Mouse (Mus musculus): ENCODE measurements around the gene Rflna.

Gene Rflna

DNA sequence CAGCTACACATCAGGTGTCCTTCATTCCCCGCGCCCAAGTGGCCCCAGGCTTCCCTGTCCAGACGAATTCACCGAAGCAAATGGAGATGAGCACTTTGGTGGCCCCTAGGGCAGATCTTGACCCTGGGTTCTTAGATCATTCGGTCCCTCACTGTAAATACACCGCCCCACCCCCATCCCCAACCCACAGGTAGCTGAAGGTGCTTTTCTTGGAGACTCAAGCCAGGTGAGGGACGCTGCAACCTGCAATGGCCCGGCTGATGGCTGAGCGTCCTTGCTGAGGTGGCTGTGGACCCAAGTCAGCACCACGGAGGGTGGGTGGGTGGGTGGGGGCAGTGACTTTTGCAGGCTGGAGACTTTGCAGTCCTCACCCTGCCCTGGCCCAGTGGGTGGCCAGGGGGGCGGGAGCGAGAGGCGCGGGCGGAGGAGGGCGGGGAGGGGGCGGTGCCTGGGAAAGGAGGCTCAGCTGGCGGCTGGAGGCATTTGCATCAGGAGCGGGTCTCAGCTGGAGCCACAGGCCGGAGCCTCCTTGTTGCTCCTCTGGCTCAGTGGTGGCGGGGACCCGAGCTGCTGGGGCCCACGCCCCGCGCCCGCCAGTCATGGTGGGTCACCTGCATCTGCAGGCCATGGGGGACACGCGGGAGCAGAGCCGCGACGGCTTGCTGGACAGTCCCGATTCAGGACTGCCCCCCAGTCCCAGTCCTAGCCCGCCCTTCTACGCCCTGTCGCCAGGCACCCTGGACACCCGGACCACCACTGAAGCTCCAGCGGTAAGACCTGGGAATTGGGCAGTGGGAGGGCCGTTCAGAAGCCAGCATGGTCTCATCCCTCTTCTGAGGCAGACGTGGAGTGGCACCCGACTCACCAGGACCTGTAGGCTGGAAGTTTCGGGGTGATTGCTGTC, at the start of gene Rflna:
TSS of gene Rflna (plus strand) at position 253 of the 904 bp plus-strand sequence.
- in situ Hi-C loops (cut with MboI, MseI) = no loop called here

DNA sequence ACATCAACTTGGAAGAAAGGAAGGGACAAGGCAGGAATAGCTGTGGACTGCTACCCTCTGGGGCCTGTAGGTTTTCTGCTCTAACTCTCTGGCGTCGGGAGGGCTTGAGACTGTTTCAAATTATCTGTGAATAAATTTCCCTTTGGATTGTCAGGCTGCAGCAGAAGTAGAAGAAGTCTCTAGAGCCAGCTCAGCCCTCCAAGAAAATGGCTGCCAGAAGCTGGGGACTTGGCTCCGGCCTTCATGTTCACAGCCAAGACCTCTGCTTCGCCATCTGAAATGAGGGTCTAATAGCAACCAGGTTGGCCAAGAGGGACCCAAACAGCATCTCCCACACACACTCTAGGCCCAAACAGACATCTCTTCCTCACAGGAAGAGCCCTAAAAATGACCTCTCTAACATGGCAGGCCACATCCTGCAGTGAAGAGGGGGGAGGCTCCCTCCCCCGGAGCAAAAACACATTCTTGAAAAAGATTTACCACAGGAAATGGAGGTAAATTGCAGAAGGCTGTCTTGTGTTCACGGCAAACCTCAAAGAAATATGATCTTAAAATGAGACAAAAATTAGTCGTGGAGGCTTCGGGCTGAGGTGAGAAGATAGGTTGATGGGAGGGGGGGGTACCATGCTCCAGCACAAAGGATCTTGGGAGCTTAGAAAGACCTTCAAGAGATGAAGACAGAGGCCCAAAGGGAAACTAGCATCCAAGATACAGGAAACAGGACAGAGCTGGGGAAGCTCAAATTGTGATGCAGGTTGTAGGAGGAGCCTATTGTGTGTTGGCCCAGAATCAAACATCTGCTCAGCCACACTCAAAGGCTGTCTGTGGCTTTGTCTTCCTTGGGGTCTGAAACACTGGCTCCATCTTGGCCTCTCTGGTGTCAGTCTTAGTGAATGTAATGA, 48.4 kb upstream of the Rflna start:
- in situ Hi-C loops (cut with MboI, MseI) = no loop called here

DNA sequence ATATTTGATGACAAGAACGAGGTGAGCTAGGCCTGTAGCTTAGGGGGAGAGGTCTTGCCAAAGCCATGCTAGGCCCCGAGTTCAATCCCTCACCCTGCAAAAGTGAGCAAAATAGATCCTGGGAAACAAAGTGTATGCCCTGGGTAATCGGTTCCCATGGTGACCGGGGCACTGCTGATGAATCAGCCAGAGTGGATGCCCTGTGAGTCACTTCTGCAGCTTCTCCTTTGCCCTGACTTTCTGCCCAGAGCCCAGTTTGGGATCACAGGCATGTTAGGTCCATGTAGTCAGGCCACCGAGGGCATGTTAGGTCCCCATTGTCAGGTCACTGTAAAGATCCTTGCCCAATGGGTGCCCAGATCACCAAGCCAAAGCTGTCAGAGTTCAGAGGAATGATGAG, 45.5 kb upstream of the Rflna start:
- in situ Hi-C loops (cut with MboI, MseI) = no loop called here

DNA sequence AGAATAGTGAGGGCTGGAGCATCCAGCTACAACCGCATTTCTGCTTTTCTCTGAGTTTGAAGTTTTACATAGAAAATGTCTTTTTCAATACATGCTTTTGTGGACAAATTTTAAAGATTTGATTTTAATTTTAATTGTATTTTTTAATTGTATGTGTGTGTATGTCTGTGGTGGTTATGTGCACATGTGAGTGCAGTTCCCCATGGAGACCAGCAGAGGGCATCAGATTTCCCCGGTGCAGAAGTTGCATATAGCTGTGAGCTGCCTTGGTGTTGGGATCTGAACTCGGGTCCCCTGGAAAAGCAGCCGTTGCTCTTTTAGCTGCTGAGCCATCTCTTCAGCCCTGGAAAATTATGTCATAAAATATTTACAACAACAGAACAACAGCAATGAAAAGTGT, 43.9 kb upstream of the Rflna start:
- in situ Hi-C loops (cut with MboI, MseI) = no loop called here

DNA sequence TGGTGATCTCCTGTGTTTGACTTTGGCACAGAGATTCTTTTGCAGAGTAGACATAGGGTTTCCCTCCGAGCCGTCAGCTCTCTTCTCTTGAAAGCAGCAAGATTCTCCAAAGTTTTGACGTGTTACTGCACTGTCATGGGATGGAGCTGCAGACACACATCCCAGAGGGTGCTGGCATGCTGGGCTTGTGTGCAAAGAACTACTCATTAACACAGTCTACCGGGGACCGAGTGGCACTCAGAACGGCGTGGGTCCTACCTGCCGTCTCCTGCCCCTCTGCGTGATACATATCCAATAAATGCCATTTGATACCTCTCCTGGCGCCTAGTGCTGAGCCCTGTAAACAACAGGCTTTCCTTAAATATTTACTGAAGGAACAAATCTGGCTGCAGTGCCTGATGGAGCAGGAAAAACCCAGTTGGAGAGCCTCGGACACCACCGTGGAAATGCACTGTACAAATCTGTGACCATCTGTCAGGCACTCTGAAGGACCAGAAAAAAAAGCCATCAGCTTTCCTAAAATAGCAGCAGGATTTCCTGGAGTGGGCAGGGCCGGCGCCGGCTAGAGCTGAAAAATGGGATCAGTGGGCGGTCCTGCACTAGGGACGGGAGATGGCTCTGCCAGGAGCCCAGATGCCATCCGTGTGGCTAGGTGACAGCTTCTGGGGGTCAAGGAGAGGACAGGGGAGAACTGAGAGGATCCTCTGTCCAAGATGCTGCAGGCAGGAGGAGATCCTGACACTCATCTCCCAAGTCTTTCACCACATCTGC, 42.7 kb upstream of the Rflna start:
- in situ Hi-C loops (cut with MboI, MseI) = no loop called here

DNA sequence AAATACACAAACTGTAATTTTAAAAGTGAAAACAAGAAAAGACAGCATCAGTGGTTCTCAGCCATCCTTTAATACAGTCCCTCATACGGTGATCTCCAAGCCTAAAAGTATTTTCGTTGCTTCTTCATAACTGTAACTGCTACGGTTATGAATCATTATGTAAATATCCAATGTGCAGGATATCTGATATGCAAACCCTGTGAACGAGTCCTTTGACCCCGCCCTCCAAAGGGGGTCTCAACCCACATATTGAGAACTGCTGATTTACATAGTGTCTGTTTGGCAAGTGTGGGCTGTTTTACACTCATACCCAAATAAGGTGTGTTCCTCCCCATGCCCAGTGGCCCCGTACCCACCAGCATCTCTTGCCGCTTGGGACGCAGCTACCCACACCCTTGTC, 41.6 kb upstream of the Rflna start:
- in situ Hi-C loops (cut with MboI, MseI) = no loop called here

DNA sequence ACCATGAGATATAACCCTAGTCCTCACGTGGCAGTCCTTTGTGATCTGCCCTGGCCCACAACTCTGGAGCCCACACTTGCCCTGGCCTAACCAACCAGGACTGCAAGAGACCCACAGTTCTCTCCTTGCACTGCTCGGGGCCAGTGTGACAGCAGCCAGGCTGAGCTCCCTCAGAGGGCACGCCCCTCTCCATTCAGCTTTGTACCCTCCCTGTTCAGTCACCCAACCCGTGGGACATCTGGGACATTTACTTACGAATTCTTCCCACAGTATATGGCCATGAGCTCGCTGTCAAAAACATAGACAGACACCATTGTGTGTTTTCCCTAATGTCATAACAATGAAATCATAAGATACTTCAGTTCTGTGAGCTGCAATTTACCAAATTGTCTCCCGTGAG, 40.3 kb upstream of the Rflna start:
- in situ Hi-C loops (cut with MboI, MseI) = no loop called here

DNA sequence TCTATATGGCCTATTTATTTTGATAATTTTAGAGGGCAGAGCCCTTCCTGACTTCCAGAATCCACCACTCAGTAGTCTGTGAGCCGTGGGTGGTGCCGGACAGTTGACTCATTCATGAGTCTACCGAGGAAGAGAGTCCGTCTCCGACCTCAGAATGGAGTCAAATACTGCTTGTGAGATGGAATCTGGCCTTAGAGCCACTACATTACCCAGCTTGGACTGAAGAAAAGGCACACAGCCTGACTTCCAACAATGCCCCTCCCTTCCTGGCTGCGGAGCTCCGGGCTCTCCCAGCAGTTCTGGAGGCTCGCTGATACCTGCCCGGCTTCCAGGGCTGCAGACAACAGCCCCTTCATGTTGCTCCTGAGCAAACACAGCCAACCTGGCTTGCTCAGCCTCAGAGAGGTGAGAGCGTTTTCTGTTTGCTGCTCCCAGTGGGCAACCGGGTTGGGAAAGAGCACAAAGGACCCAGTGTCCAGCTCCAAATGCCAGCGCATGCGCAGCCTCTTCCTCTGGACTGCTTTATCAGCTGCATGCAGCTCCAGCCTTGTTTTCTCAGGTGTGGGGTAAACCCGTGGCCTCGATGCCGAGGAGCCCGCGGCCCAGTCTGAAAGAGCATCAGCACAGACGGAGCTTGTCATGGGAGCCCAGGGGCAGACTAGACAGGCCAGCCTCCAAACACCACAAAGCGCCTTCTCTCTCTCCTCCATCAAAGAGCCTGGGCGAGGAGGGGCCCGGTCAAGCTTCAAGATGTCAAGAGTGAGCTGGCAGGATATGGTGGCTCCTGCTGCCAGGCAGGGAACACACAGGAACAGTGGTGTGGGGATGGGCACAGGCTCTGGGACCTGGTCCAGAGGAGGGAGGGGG, 39.0 kb upstream of the Rflna start:
- in situ Hi-C loops (cut with MboI, MseI) = no loop called here

DNA sequence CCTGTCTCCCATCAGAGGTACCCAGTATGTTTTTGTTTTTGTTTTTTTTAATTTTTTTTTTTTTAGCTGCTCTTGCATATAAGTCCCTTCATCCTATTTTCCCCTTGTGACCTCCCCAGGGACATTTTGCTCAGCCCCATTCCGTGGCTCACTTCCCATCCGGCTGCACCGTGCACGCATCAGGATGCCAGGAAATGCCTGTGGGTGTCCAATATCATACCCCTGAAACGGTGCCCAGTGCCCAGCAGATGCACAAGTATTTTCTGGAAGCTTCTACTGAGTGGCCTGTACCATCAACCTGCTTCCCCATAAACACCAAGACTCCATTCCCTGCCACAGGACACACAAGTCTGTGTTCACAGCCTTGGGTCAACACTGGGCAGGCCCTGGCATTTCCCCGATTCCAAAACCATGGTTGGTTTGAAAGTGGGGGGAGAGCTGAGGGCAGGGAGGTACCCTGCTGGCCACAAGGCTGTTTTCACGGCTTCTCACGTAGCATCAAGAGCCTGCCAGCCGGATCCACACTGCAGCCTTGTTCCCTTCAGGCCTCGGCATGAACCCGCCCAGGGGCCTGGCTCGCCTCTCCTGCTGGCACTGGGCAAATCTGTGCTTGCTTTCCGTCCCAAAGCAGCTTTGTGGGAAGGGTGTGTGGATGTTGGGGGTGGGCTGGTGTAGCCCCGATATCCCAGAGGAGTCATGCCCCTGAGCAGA, 36.2 kb upstream of the Rflna start:
- in situ Hi-C loops (cut with MboI, MseI) = no loop called here

DNA sequence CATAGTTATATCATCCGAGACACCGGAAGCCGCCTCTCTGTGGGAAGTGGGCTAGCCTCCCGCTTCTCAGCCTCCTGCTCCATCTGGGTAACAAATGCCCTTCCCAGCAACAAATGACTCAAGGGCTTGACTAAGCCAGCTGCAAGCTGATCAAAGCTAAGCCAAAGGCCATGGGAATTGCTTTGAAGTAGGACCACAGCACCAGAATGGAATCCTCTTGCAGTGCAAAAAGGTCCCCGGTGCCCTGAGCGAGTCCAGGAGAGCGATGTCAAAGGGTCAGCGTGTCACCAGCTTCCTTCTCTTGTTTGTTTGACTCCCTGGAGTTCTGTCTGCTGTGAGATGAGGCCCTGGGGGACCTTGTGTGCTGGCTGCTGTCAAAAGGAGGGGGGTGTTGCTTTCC, 33.2 kb upstream of the Rflna start:
- in situ Hi-C loops (cut with MboI, MseI) = loop anchor here in 1 of 2 experiments (5.0 kb wide), 1 partner anchor 332 kb away; no protein-coding TSS in a partner anchor

DNA sequence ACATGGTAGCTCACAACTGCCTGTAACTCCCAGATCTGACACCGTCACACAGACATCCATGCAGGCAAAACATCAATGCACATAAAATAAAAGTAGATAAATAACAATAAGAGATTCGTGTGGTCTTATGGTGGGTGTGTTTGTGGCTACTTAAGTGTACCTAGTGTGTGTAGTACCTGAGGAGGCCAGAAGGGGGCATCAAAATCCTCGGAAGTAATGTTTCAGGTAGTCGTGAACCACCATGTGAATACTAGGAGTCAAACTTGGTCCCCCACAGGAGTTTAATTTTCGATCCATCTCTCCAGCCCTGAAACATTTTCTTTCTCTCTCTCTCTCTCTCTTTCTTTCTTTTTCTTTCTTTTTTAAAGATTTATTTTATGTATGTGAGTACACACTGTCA, 16.8 kb upstream of the Rflna start:
- in situ Hi-C loops (cut with MboI, MseI) = no loop called here

DNA sequence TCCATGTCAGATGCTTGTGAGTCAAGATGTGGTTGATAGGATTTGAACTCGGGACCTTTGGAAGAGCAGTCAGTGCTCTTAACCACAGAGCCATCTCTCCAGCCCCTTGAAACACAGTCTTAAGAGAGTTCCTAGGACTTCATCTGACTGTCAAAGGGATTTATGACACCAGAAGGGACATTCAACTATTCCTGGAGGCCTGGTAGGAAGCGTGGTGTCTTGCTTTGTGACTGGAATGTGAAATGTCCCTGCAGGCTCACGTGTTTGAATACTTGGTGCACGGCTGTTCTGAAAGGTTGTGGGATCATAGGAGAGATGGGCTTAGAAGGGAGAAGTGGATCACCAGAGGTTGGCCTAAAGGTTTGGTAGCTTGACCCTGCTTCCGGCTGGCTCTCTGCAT, 16.4 kb upstream of the Rflna start:
- in situ Hi-C loops (cut with MboI, MseI) = no loop called here

DNA sequence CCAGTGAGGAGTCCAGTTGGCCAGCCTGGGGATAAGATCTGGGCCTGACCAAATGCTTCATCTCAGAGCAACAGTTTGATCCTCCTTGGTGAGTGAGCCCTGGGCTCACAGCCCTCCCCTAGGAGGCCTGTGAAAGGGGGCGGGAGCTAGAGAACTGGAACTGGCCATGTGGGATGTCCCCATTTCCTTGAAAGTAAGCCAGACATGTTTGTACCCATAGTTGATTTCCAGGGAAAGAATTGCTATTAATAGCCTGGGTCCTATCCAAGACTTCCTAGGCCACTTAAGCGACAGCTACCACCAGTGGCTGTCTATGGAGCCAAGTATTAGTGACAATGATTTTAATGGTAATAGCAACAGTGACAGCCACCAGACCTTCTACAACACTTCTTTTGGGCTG, 13.3 kb upstream of the Rflna start:
- in situ Hi-C loops (cut with MboI, MseI) = no loop called here

DNA sequence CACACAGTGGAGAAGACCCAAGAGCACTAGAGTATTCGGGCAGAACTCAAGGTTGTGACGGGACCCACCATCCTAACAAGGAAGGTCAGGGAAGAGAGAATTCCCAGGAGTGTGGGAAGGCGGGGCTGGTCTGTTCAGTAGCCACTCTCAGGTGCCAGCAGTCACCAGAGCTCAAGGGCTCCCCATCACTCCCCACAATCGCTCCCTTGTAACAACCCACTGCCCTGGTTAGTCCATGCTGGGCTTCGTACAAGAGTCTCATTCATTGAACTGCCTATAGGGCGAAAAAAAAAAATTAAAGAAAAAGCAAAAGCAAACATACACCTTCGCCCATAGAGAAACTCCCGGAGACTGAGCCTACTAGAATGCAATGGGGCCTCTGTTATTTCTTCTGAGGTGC, 10.7 kb upstream of the Rflna start:
- in situ Hi-C loops (cut with MboI, MseI) = no loop called here

DNA sequence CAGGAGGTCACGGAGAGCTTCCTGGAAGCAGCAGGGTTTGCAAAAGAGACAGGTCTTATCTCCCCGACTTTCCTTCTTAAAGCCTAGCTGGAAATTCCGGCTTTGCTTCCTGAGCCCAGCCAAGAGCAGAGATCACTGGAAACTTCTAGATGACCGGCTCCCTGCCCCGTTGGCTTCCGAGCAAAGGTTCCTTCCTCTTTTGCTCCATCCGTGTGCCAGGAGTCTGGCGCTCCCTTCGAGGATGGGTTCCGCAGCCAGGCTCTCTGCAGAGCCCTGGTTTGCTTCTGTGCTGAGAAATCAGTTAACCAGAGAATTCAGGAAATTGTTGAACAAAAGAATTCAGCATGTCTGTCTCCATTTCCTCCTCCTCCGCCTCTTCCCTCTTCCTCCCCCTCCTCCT, 10.1 kb upstream of the Rflna start:
- in situ Hi-C loops (cut with MboI, MseI) = no loop called here

DNA sequence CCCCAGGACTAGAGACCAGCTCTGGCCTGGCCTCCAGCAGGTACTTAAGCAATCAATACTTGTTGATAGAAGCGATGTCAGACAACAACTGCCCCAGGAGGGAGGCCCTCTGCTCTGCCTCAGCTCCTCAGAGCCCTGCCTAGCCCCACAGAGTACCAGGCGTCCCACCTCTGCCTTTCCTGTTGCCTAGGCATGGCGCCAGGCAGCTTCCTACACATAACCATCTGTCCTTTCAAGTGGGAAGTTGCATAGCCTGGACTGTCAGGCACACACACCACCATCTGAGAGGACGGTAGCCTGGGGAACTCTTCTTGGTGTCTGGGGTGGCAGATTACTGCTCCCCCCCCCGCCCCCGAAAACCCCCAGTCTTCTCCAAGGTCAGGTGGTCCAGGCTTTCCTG, 6.2 kb upstream of the Rflna start:
- in situ Hi-C loops (cut with MboI, MseI) = no loop called here

DNA sequence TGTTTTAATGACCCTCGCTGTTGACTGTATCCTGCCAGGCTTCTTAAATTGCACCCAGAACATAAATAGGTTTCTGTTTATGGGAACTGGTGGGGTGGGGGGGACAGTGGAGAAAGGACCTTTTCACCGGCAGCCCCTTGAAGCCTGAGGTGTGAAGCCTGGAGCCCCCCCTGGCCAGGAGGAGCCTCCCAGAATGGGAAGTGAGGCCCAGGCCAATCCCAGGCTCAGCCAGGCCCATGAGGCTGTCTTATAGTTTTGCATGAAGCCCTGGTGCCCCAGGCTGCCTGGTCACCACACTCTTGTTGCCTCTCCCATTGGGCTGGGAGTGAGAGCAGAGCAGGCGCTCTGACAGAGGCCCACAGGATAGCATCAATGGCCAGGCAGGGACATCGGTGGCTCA, 5.1 kb upstream of the Rflna start:
- in situ Hi-C loops (cut with MboI, MseI) = no loop called here

DNA sequence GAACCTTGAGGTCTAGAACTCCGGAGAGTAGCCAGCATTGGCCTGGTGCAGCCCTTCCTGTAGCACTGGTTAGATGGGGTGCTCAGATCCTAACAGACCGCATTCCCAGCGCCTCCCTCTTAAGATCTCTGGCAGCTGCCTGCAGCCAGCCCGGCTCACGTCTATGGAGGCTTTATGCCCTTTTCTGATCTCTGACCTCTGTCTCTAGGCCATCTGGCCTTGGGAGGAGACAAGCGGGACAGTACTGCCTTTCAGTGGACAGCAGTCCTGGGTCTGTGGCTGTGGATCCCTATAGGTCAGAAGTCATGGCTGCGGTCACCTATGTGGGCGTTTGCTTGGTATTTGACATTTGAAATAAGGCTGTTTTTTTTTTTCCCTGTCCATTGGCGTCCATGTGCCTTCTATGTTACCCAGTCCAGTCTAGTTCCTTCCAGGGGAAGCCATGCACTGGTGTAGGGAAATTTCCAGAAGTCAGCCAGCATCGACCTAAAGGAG, 2.2 kb upstream of the Rflna start:
- in situ Hi-C loops (cut with MboI, MseI) = no loop called here

DNA sequence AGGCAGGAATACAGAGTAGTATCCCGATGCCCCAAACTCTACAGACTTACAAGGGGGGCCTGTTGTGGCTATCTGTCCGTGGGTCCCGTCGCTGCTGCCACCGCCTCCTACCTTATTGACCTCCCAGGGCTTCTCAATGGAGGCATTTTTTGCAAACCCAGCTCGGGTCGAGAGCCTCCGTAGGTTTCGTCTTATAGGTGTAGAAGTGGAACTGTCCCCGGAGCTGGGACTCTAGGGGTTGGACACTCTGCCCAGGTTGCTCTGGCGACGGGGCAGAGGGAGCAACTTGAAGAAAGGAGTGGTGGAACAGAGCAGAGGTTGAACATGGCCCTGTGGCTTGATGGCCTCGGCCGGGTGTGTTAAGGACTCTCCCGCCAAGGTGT, 843 bp downstream of the Rflna start:
- in situ Hi-C loops (cut with MboI, MseI) = no loop called here

Data from T-helper 17 cell (primary cell).